Mouse (Mus musculus): ENCODE data around the gene Olfr811.

Olfr811 gene

GRCm38 (mm10) chr10:129804296-129804695 lies at the start of gene Olfr811:
Gene Olfr811 (minus strand): TSS chr10:129804396.
- DNase-seq (ENCODE audit: low read depth, low spot score): no peak

- DNase-seq (ENCODE audit: low read depth, low spot score): no peak
These were observed 43.1 kb upstream of the Olfr811 start for GRCm38 (mm10) chr10:129847343-129847742.

- DNase-seq (ENCODE audit: low read depth, low spot score): no peak
These were observed 41.8 kb upstream of the Olfr811 start, which contains the start of gene Olfr812 for GRCm38 (mm10) chr10:129845994-129846393. Gene Olfr812 (minus strand): TSS chr10:129846094.

GRCm38 (mm10) chr10:129794817-129795216 lies 9.4 kb downstream of the Olfr811 start, which contains the start of gene Olfr810:
Gene Olfr810 (minus strand): TSS chr10:129794917.
- DNase-seq (ENCODE audit: low read depth, low spot score): no peak

GRCm38 (mm10) chr10:129778123-129778522 lies 26.1 kb downstream of the Olfr811 start:
- no peak for DNase-seq (ENCODE audit: low read depth, low spot score)

GRCm38 (mm10) chr10:129774338-129774737 lies 29.9 kb downstream of the Olfr811 start, which contains the start of gene Olfr809:
Gene Olfr809 (plus strand): TSS chr10:129774638.
- DNase-seq (ENCODE audit: low read depth, low spot score): no peak

GRCm38 (mm10) chr10:129765182-129765581 lies 39.0 kb downstream of the Olfr811 start, which contains the start of gene Olfr808:
Gene Olfr808 (plus strand): TSS chr10:129765482.
- no peak for DNase-seq (ENCODE audit: low read depth, low spot score)

GRCm38 (mm10) chr10:129757693-129758092 lies 46.5 kb downstream of the Olfr811 start, which contains the start of gene Olfr807:
Gene Olfr807 (minus strand): TSS chr10:129757793.
- DNase-seq (ENCODE audit: low read depth, low spot score): no peak

All from WW6 (cell line).